Mouse (Mus musculus) liver, postnatal 0 days (tissue): ENCODE measurements at regions not wholly inside any gene's neighbourhood (a gene's known extent, or its start where the extent isn't known, plus 50 kb on each side); places are given as distances from the start of the nearest gene placed in this dataset.

ENCODE experiments used
- CTCF ChIP-seq: sonication (generic); IDR thresholded peaks from 2 replicates; pipeline ENCODE4 v1.5.1; 2016; ENCODE audit warnings: antibody characterized with exemption, low read depth
- EP300 ChIP-seq: IDR thresholded peaks from 2 replicates; pipeline ENCODE4 v1.6.1; 2016; ENCODE audit warnings: antibody characterized with exemption, low read depth, mild to moderate bottlenecking

GRCm38 (mm10) chr11:32978899-32979298 lies 154.5 kb upstream of the Smim23 start:
- TF ChIP-seq CTCF (no peak), EP300 (no peak)
